Mouse (Mus musculus) E14TG2a.4 (cell line): ENCODE data around the gene Cnmd.

Source experiments
- CTCF ChIP-seq: conservative IDR thresholded peaks from 2 replicates; pipeline ENCODE4 v1.5.1; 2014; ENCODE audit warnings: low read length
- NANOG ChIP-seq: IDR thresholded peaks from 2 replicates; pipeline ENCODE4 v1.6.1; 2014; ENCODE audit warnings: borderline replicate concordance, low read length, mixed read lengths
- POU5F1 ChIP-seq: IDR thresholded peaks from 2 replicates; pipeline ENCODE4 v1.6.1; 2014; ENCODE audit warnings: low read length, borderline replicate concordance

DNA sequence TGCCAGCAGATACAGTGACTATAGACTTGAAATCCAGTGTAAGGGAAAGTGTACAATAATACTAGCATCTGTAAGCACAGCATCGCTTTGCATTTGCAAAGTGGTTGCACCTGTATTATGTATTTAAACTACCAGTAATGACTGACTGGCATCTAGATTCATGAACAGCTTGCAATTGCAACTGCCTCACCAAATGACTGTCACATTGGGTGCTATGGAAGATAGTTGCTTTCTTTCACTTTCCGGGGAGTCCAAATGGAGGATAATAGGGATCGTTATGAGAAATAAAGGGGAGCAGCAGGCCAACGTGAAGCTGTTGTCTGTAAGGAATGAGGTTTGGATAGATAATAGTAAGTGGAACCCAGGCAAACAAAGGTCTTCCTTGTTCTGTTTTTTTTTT lies 49.3 kb upstream of the Cnmd start:
- no peak for TF ChIP-seq CTCF
- TF ChIP-seq POU5F1: no peak
- TF ChIP-seq NANOG: no peak
